Mouse (Mus musculus): ENCODE data around the gene Spata16. TPM values are rescaled to one million over a fixed set of nuclear protein-coding genes. Genes with fewer than 3 reads are reported as not detected.
A peak's percentile ranks its signal among the peaks of the same experiment; 100 is the strongest.

The Spata16 gene
- polyA plus RNA-seq (2014; fragmentation: Nextera tagmentation; extraction: Ambion mirVana): not detected in 2 replicates

GRCm38 (mm10) chr3:26637402-26637801 lies at the start of gene Spata16:
Gene Spata16, plus strand, starts transcription at chr3:26637620.
- no peaks in the 10 kb centered on the region for H3K4me1 ChIP-seq (ENCODE audit: control insufficient read depth, insufficient read depth, low read length)
- no peaks in the 10 kb centered on the region for H3K9me3 ChIP-seq (ENCODE audit: control insufficient read depth, low read length)
- H3K27ac ChIP-seq (replicated peaks; ENCODE audit: low read depth, low read length): no peak within 1 kb of the TSS
- H3K9ac ChIP-seq (ENCODE audit: low read depth, low read length): no peak within 1 kb of the TSS
- DNase-seq (ENCODE audit: low spot score) (no peak), ATAC-seq (ENCODE audit: low read depth) (no peak)
- H3K36me3 ChIP-seq (ENCODE audit: control insufficient read depth, insufficient read depth, low read length): no peaks in the 10 kb centered on the region
- H3K4me3 ChIP-seq (ENCODE audit: low read depth, low read length): no peak within 1 kb of the TSS
- 65% methylated on average over 11 of the region's 11 CpGs for WGBS
- H3K4me2 ChIP-seq (ENCODE audit: low read depth, low read length): no peak within 1 kb of the TSS
- no peaks in the 10 kb centered on the region for H3K27me3 ChIP-seq (replicated peaks; ENCODE audit: control insufficient read depth, insufficient read depth, low read length)

DNA sequence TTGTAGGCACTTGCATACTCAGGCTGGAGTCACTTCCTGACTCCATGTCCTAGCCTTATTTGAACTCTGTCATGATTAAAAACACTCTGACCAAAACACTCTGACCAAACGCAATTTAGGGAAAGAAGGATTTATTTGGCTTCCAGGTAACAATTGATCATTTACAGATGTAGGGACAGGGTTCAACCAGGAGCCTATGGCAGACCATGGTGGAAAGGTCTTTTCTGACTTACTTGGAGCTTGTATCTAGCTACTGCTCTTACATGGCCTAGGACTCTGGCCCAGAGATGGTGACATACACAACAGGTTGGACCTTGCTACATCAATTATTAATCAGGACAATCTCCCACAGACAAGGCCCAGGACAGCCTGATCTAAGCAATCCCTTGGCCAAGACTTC lies 32.6 kb upstream of the Spata16 start:
- DNase-seq (ENCODE audit: low spot score): no peak
- 48% methylated on average over 1 of the region's 1 CpGs for WGBS

DNA sequence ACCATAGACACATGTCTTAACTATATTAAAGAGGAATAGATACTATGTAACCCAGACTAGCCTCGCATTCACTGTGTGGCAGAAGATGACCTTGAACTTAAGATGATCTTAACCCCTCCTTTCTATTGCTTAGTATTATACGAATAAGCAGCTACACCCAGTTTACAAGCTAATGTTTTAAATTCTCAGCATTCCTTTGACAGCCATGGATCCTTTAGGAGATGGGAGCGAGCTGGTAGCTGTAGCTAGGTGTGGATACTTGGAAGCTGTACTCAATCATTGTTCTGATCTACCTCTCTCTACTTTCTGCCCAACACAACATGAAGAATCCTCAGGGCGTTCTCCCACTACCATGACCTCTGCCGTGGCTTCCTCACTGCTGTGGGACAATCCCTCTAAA lies 28.9 kb upstream of the Spata16 start:
- 75% methylated on average over 5 of the region's 5 CpGs for WGBS
- Histone ChIP-seq H3K36me3 (ENCODE audit: control insufficient read depth, insufficient read depth, low read length) (no peaks in the 10 kb centered on the region), H3K4me2 (ENCODE audit: low read depth, low read length) (no peak overlapping the region), H3K9ac (ENCODE audit: low read depth, low read length) (no peak overlapping the region), H3K4me3 (ENCODE audit: low read depth, low read length) (no peak overlapping the region), H3K9me3 (ENCODE audit: control insufficient read depth, low read length) (no peaks in the 10 kb centered on the region), H3K27me3 (replicated peaks; ENCODE audit: control insufficient read depth, insufficient read depth, low read length) (no peaks in the 10 kb centered on the region), H3K4me1 (ENCODE audit: control insufficient read depth, insufficient read depth, low read length) (no peaks in the 10 kb centered on the region), H3K27ac (replicated peaks; ENCODE audit: low read depth, low read length) (no peak overlapping the region)
- DNase-seq (ENCODE audit: low spot score): no peak
- no peak for ATAC-seq (ENCODE audit: low read depth)

More for the DNA sequence above, 32.6 kb upstream of the Spata16 start:
- H3K9ac ChIP-seq (ENCODE audit: low read depth, low read length): no peak overlapping the region
- no peak overlapping the region for H3K27ac ChIP-seq (replicated peaks; ENCODE audit: low read depth, low read length)
- no peaks in the 10 kb centered on the region for H3K36me3 ChIP-seq (ENCODE audit: control insufficient read depth, insufficient read depth, low read length)
- ATAC-seq (ENCODE audit: low read depth): no peak
- H3K4me3 ChIP-seq (ENCODE audit: low read depth, low read length): no peak overlapping the region
- no peak overlapping the region for H3K4me2 ChIP-seq (ENCODE audit: low read depth, low read length)
- H3K9me3 ChIP-seq (ENCODE audit: control insufficient read depth, low read length): no peaks in the 10 kb centered on the region
- no peaks in the 10 kb centered on the region for H3K27me3 ChIP-seq (replicated peaks; ENCODE audit: control insufficient read depth, insufficient read depth, low read length)
- H3K4me1 ChIP-seq (ENCODE audit: control insufficient read depth, insufficient read depth, low read length): no peaks in the 10 kb centered on the region

DNA sequence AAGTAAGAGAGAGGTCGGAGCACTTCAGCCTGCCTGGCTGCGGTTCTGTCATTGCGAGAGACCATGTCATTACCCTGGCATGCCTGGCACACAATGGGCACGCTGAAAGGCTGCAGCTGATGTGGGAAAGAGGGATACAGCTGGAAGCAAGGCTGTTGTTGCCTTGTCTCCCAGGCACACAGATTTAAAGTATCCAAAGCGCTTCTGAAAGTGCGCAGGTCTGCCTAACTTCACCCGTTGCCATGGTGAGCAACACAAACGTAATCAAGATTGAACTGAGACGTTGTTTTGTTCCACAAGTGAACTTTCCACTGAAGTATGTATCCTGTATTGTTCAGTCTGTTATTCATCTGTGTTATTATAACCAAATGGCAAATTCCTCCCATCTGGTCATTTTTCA lies 1.8 kb downstream of the Spata16 start:
- DNase-seq (ENCODE audit: low spot score) (peak; percentile 42), ATAC-seq (ENCODE audit: low read depth) (peak; percentile 19; the same call in 1 of the 2 replicates)
- H3K4me2 ChIP-seq (ENCODE audit: low read depth, low read length): no peak overlapping the region
- WGBS: 54% methylated on average over 9 of the region's 9 CpGs
- no peaks in the 10 kb centered on the region for H3K36me3 ChIP-seq (ENCODE audit: control insufficient read depth, insufficient read depth, low read length)
- H3K27ac ChIP-seq (replicated peaks; ENCODE audit: low read depth, low read length): no peak overlapping the region
- no peaks in the 10 kb centered on the region for H3K27me3 ChIP-seq (replicated peaks; ENCODE audit: control insufficient read depth, insufficient read depth, low read length)
- H3K4me1 ChIP-seq (ENCODE audit: control insufficient read depth, insufficient read depth, low read length): no peaks in the 10 kb centered on the region
- H3K9me3 ChIP-seq (ENCODE audit: control insufficient read depth, low read length): no peaks in the 10 kb centered on the region
- no peak overlapping the region for H3K4me3 ChIP-seq (ENCODE audit: low read depth, low read length)
- H3K9ac ChIP-seq (ENCODE audit: low read depth, low read length): no peak overlapping the region

DNA sequence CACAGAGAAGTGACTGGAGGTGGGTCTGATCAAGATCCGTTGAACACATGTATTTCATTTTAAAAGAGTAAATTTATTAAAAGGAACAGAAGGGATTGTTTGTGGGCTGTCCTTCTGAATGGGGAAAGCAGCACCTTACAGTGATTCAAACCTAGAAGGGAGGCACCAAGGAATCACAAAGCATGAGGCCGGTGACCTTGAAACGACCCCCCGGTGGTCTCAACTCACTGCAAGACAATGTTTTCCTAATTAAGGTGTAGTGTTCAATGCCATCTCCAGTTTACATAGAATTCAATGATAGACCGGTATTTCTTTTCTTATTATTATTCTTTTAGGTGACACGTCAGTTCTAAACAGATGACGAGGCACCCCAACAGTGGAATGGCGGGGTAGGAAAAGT lies 2.4 kb downstream of the Spata16 start:
- Histone ChIP-seq H3K27ac (replicated peaks; ENCODE audit: low read depth, low read length) (no peak overlapping the region), H3K9me3 (ENCODE audit: control insufficient read depth, low read length) (no peaks in the 10 kb centered on the region), H3K36me3 (ENCODE audit: control insufficient read depth, insufficient read depth, low read length) (no peaks in the 10 kb centered on the region), H3K4me2 (ENCODE audit: low read depth, low read length) (no peak overlapping the region), H3K27me3 (replicated peaks; ENCODE audit: control insufficient read depth, insufficient read depth, low read length) (no peaks in the 10 kb centered on the region), H3K4me3 (ENCODE audit: low read depth, low read length) (no peak overlapping the region), H3K9ac (ENCODE audit: low read depth, low read length) (no peak overlapping the region), H3K4me1 (ENCODE audit: control insufficient read depth, insufficient read depth, low read length) (no peaks in the 10 kb centered on the region)
- 84% methylated on average over 8 of the region's 8 CpGs for WGBS
- no peak for DNase-seq (ENCODE audit: low spot score)
- ATAC-seq (ENCODE audit: low read depth): no peak

- Histone ChIP-seq H3K4me3 (ENCODE audit: low read depth, low read length) (no peak overlapping the region), H3K36me3 (ENCODE audit: control insufficient read depth, insufficient read depth, low read length) (no peaks in the 10 kb centered on the region), H3K9me3 (ENCODE audit: control insufficient read depth, low read length) (no peaks in the 10 kb centered on the region), H3K4me2 (ENCODE audit: low read depth, low read length) (no peak overlapping the region), H3K27ac (replicated peaks; ENCODE audit: low read depth, low read length) (no peak overlapping the region), H3K27me3 (replicated peaks; ENCODE audit: control insufficient read depth, insufficient read depth, low read length) (no peaks in the 10 kb centered on the region), H3K4me1 (ENCODE audit: control insufficient read depth, insufficient read depth, low read length) (no peaks in the 10 kb centered on the region), H3K9ac (ENCODE audit: low read depth, low read length) (no peak overlapping the region)
- ATAC-seq (ENCODE audit: low read depth) (peak; percentile 51; the same call in 1 of the 2 replicates), DNase-seq (ENCODE audit: low spot score) (no peak)
- WGBS: 70% methylated on average over 8 of the region's 8 CpGs
These were observed 3.1 kb downstream of the Spata16 start for GRCm38 (mm10) chr3:26640321-26641075.

- ATAC-seq (ENCODE audit: low read depth) (peak; percentile 91), DNase-seq (ENCODE audit: low spot score) (peak; percentile 85)
- no peaks in the 10 kb centered on the region for H3K9me3 ChIP-seq (ENCODE audit: control insufficient read depth, low read length)
- WGBS: 66% methylated on average over 15 of the region's 15 CpGs
- H3K36me3 ChIP-seq (ENCODE audit: control insufficient read depth, insufficient read depth, low read length): no peaks in the 10 kb centered on the region
- no peak overlapping the region for H3K9ac ChIP-seq (ENCODE audit: low read depth, low read length)
- H3K27ac ChIP-seq (replicated peaks; ENCODE audit: low read depth, low read length): no peak overlapping the region
- no peaks in the 10 kb centered on the region for H3K27me3 ChIP-seq (replicated peaks; ENCODE audit: control insufficient read depth, insufficient read depth, low read length)
- no peak overlapping the region for H3K4me3 ChIP-seq (ENCODE audit: low read depth, low read length)
- no peak overlapping the region for H3K4me2 ChIP-seq (ENCODE audit: low read depth, low read length)
- no peaks in the 10 kb centered on the region for H3K4me1 ChIP-seq (ENCODE audit: control insufficient read depth, insufficient read depth, low read length)
These were observed 4.2 kb downstream of the Spata16 start for GRCm38 (mm10) chr3:26641351-26642249.

DNA sequence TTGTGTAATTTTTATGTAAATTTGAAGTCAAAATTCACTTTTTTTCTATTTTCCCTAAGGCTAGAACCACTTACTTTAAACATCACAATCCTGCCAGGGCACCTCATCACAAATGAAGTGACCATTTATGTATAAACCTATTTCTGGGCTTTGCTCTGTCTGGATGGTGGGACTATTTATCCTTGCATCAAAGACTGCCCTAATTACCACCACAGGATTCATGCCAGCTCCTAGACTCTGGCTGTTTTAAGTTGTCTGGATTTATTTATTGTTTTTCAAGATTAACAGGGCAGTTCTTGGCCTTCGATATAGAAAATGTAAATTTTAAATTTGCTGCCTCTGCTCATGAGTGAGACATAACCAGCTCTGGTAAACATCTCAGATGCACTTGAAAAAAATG lies 6.7 kb downstream of the Spata16 start:
- Histone ChIP-seq H3K9me3 (ENCODE audit: control insufficient read depth, low read length) (no peaks in the 10 kb centered on the region), H3K27ac (replicated peaks; ENCODE audit: low read depth, low read length) (no peak overlapping the region), H3K27me3 (replicated peaks; ENCODE audit: control insufficient read depth, insufficient read depth, low read length) (no peaks in the 10 kb centered on the region), H3K36me3 (ENCODE audit: control insufficient read depth, insufficient read depth, low read length) (no peaks in the 10 kb centered on the region), H3K4me1 (ENCODE audit: control insufficient read depth, insufficient read depth, low read length) (no peaks in the 10 kb centered on the region), H3K9ac (ENCODE audit: low read depth, low read length) (no peak overlapping the region), H3K4me3 (ENCODE audit: low read depth, low read length) (no peak overlapping the region), H3K4me2 (ENCODE audit: low read depth, low read length) (no peak overlapping the region)
- 80% methylated on average over 1 of the region's 1 CpGs for WGBS
- no peak for DNase-seq (ENCODE audit: low spot score)
- ATAC-seq (ENCODE audit: low read depth): no peak

Data from embryonic facial prominence, embryonic 14.5 days (tissue).